Mouse (Mus musculus) C2C12 (cell line): ENCODE data around the gene Tmem35b.

Experiments
- CEBPB ChIP-seq: IDR thresholded peaks from one replicate; pipeline ENCODE4 v1.6.1; 2011; ENCODE audit warnings: low read depth, mild to moderate bottlenecking, control low read depth, moderate library complexity
- CTCF ChIP-seq: IDR thresholded peaks from one replicate; pipeline ENCODE4 v1.5.1; 2011; ENCODE audit not compliant: control insufficient read depth, insufficient read depth, insufficient read length
- FOSL1 ChIP-seq: IDR thresholded peaks from one replicate; pipeline ENCODE4 v1.8.0; 2011; ENCODE audit warnings: mild to moderate bottlenecking, low read length; ENCODE audit not compliant: poor library complexity, insufficient read depth, severe bottlenecking
- MAX ChIP-seq: IDR thresholded peaks from one replicate; pipeline ENCODE4 v1.6.1; 2011; ENCODE audit warnings: mild to moderate bottlenecking, control low read depth
- MYOD1 ChIP-seq: IDR thresholded peaks from one replicate; pipeline ENCODE4 v1.6.1; 2011; ENCODE audit warnings: low read depth; ENCODE audit not compliant: control insufficient read depth, insufficient read length
- MYOG ChIP-seq: IDR thresholded peaks from one replicate; pipeline ENCODE4 v1.6.1; 2011; ENCODE audit not compliant: control insufficient read depth, insufficient read length; ENCODE audit errors: extremely low read depth
- USF1 ChIP-seq: IDR thresholded peaks from one replicate; pipeline ENCODE4 v1.6.1; 2011; ENCODE audit warnings: low read depth, mild to moderate bottlenecking, control low read depth, moderate library complexity

- TF ChIP-seq USF1 = no peak
- no peak for TF ChIP-seq MYOD1
- TF ChIP-seq CTCF = no peak
- TF ChIP-seq MYOG = no peak
- no peak for TF ChIP-seq MAX
- TF ChIP-seq FOSL1 = no peak
- no peak for TF ChIP-seq CEBPB
Observed at GRCm38 (mm10) chr4:127124331-127124730, 840 bp downstream of the Tmem35b start.
